Mouse (Mus musculus) testis, adult 10 weeks (tissue): Measurements from ENCODE around the gene Asb1. TPM values are rescaled to one million over a fixed set of nuclear protein-coding genes. Genes with fewer than 3 reads are reported as not detected.

Experiments used
- polyA plus RNA-seq: library from polyadenylated mRNA; stranded (reverse); fragments of 350-450 nt; fragmentation: Illumina TruSeq; extraction: RNeasy Lipid Tissue Mini Kit (QIAGEN cat#74804); gene quantifications from one replicate; pipeline ENCODE4 v1.2.3, GENCODE M21; 2014; ENCODE audit warnings: low read depth, low replicate concordance

Asb1 gene
- 12.1 TPM for polyA plus RNA-seq

DNA sequence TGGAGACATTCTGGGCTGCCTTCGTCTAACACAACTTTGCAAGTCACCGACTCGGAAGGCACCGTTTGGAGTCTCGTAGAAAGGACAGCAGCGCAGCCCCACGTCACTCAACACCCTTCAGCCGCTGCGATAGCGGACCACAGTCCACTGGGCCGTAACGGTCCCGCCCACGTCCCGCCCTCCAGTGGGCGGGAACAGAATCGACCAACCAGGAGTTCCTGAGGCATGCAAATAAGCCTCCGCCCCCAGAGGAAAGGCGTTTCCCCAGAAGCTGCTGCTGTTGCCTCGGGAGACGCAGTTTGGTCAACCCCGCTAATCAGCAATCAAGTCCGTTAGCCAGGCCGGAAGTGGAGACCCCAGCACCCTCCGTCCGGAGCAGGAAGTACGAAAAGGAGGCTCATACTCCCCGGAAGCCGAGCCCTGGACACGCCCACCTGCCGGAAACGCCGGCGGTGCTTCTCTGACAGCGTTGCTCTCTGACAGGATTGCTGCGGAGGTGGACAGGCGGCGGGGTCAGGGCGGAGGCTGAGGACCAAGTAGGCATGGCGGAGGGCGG, at the start of gene Asb1:
Gene Asb1 (plus strand): TSS at position 274 of the 556 bp plus-strand sequence.

DNA sequence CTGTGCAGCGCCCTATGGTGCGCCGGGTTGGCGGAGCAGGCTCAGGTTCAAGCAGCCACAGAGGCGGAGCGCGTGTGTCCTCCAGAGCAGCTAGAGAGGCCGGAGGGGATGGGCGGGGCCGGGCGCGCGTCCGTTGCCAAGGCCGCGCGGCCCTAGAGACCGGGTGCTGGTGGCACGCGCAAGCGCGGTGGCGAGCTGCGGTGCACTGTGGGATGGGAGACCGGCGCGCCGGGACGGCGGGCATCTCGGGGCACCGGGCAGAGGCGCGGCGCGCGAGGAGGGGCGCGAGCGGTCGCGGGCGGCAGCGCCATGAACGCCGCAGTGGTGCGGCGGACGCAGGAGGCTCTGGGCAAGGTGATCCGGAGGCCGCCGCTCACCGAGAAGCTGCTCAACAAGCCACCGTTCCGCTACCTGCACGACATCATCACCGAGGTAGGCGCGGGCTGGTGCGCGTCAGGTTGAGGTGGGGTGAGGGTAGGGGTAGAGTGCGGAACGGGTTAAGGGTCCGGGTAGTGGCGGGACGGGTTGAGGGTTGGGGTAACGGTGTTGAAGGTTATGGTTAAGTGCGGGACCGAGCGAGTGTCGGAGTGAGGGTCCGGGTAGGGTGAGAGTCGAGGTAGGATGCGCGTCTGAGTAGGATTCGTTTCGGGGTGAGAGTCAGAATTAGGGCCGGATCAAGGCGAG, 45.7 kb upstream of the Asb1 start, which contains the start of gene Traf3ip1:
Gene Traf3ip1 (plus strand): TSS at position 191 of the 684 bp plus-strand sequence.

Other genes with a start within 250 kb of the Asb1 start
- gene Scly, start 242.2 kb upstream of the Asb1 start, polyA plus RNA-seq: 4.8 TPM
- gene Espnl, start 218.5 kb upstream of the Asb1 start, polyA plus RNA-seq: 0.06 TPM
- not detected for gene Klhl30, start 189.5 kb upstream of the Asb1 start, polyA plus RNA-seq
- gene Erfe, start 174.1 kb upstream of the Asb1 start, polyA plus RNA-seq: 1.0 TPM
- 14.5 TPM for gene Ilkap, start 141.7 kb upstream of the Asb1 start, polyA plus RNA-seq
- gene Hes6, start 126.5 kb upstream of the Asb1 start, polyA plus RNA-seq: not detected
- gene Per2, start 81.2 kb upstream of the Asb1 start, polyA plus RNA-seq: 1.3 TPM
- gene Traf3ip1, start 45.9 kb upstream of the Asb1 start, polyA plus RNA-seq: 13.1 TPM